ENCODE assay signal across 9 mouse cellular contexts in genomic region chr2:120268635-120269034, GRCm38 (mm10). TPM values are rescaled to one million over a fixed set of nuclear protein-coding genes. Genes with fewer than 3 reads are reported as not detected.
DNase-seq lines count a peak whose midpoint lies in the region; ATAC-seq and TF ChIP-seq lines count a peak whose summit lies in the region.
"Had no signal": no experiment of that assay in that cellular context is flagged by ENCODE, and none has a peak within 500 bp of the region (broad histone marks: within the 10 kb centered on the region; RNA-seq: fewer than 3 reads in every experiment).

No protein-coding gene starts in this region.

- peak overlapping the region; percentile 53 for H3K4me2 ChIP-seq in heart, embryonic 11.5 days
- H3K4me2 ChIP-seq in embryonic facial prominence, embryonic 14.5 days (ENCODE audit: low read depth, low read length), result peak overlapping the region; percentile 23
- H3K4me2 ChIP-seq: liver, embryonic 13.5 days had no signal

- no peaks in the 10 kb centered on the region; the same call in 1 of the 2 replicates for H3K4me1 ChIP-seq in heart, embryonic 11.5 days (ENCODE audit: control insufficient read depth, insufficient read depth, low read length)
- H3K4me1 ChIP-seq in E14TG2a.4 (replicated peaks; ENCODE audit: low read depth, low read length), result peaks cover 20% of the 10 kb centered on the region
- H3K4me1 ChIP-seq in embryonic facial prominence, embryonic 14.5 days (ENCODE audit: control insufficient read depth, insufficient read depth, low read length), result no peaks in the 10 kb centered on the region
- H3K4me1 ChIP-seq: liver, embryonic 13.5 days had no signal

- peaks cover 18% of the 10 kb centered on the region for H3K27me3 ChIP-seq in heart, embryonic 11.5 days (ENCODE audit: control insufficient read depth, insufficient read depth, low read length)
- peaks cover 30% of the 10 kb centered on the region for H3K27me3 ChIP-seq in E14TG2a.4 (ENCODE audit: insufficient read depth, low read length)
- no peaks in the 10 kb centered on the region for H3K27me3 ChIP-seq in embryonic facial prominence, embryonic 14.5 days (replicated peaks; ENCODE audit: control insufficient read depth, insufficient read depth, low read length)

- H3K4me3 ChIP-seq in heart, embryonic 11.5 days (ENCODE audit: low read depth, low read length), result 0 out of 2 replicates have a peak overlapping the region, but pooled peaks have one; percentile 5
- H3K4me3 ChIP-seq in E14TG2a.4 (replicated peaks; ENCODE audit: low read length), result peak overlapping the region; percentile 57
- no peak overlapping the region for H3K4me3 ChIP-seq in embryonic facial prominence, embryonic 14.5 days (ENCODE audit: low read depth, low read length)
- H3K4me3 ChIP-seq: liver, embryonic 13.5 days had no signal

- H3K36me3 ChIP-seq in heart, embryonic 11.5 days (ENCODE audit: control insufficient read depth, insufficient read depth, low read length), result no peaks in the 10 kb centered on the region
- no peaks in the 10 kb centered on the region for H3K36me3 ChIP-seq in E14TG2a.4 (ENCODE audit: insufficient read depth, low read length)
- no peaks in the 10 kb centered on the region for H3K36me3 ChIP-seq in embryonic facial prominence, embryonic 14.5 days (ENCODE audit: control insufficient read depth, insufficient read depth, low read length)
- H3K36me3 ChIP-seq: liver, embryonic 13.5 days had no signal

- no peak overlapping the region for H3K27ac ChIP-seq in heart, embryonic 11.5 days (ENCODE audit: low read depth, low read length)
- no peak overlapping the region for H3K27ac ChIP-seq in embryonic facial prominence, embryonic 14.5 days (replicated peaks; ENCODE audit: low read depth, low read length)
- H3K27ac ChIP-seq: liver, embryonic 13.5 days had no signal

- H3K9ac ChIP-seq in heart, embryonic 11.5 days (ENCODE audit: low read depth, low read length), result peak overlapping the region; percentile 43; the same call in 1 of the 2 replicates
- no peak overlapping the region for H3K9ac ChIP-seq in embryonic facial prominence, embryonic 14.5 days (ENCODE audit: low read depth, low read length)
- H3K9ac ChIP-seq: liver, embryonic 13.5 days had no signal

- WGBS in heart, embryonic 11.5 days (ENCODE audit: insufficient replicate concordance), result under 1% methylated on average over 9 of the region's 9 CpGs
- WGBS in embryonic facial prominence, embryonic 14.5 days, result 4% methylated on average over 9 of the region's 9 CpGs

- H3K9me3 ChIP-seq in heart, embryonic 11.5 days (replicated peaks; ENCODE audit: control insufficient read depth, low read length), result no peaks in the 10 kb centered on the region
- no peaks in the 10 kb centered on the region for H3K9me3 ChIP-seq in E14TG2a.4 (ENCODE audit: low read length)
- H3K9me3 ChIP-seq in embryonic facial prominence, embryonic 14.5 days (ENCODE audit: control insufficient read depth, low read length), result 0 out of 2 replicates have a peak, but pooled peaks cover 3% of the 10 kb centered on the region
- H3K9me3 ChIP-seq: liver, embryonic 13.5 days had no signal

- no peak for DNase-seq in heart, adult 18-20 months
- DNase-seq in embryonic facial prominence, embryonic 14.5 days (ENCODE audit: low spot score), result no peak
- DNase-seq in yolk sac, embryonic 10.5 days (ENCODE audit: low spot score), result no peak
- DNase-seq in adrenal gland, postnatal 25 days, result no peak
- DNase-seq in ovary, postnatal 10 days (ENCODE audit: low spot score), result no peak
- DNase-seq: liver, embryonic 13.5 days had no signal

- ATAC-seq in heart, embryonic 11.5 days (replicated peaks; ENCODE audit: insufficient number of reproducible peaks, low FRiP score, low TSS enrichment), result 0 out of 2 replicates have a peak, but pooled peaks have one; percentile 22
- peak; percentile 71; the same call in 1 of the 2 replicates for ATAC-seq in embryonic facial prominence, embryonic 14.5 days (ENCODE audit: low read depth)
- peak; percentile 94 for ATAC-seq in megakaryocyte-erythroid progenitor cell, adult 5-6 weeks (replicated peaks; ENCODE audit: low FRiP score, low TSS enrichment, poor library complexity, severe bottlenecking)

- peak; percentile 16; the same call in 1 of the 2 replicates for TF ChIP-seq CTCF in E14TG2a.4 (conservative IDR thresholded peaks at IDR 0.05; ENCODE audit: low read length)

RNA-seq across cellular contexts. Expression of gene Pla2g4d, which starts 20.4 kb away (rescaled TPM):
- not detected in 2 replicates for polyA plus RNA-seq in heart, embryonic 11.5 days (2014; fragmentation: Nextera tagmentation; extraction: Ambion mirVana)
- total RNA-seq in heart, adult 18-20 months (2021), result not detected
- 0.07 and 0.15 TPM in 2 replicates for polyA plus RNA-seq in embryonic facial prominence, embryonic 14.5 days (2014; fragmentation: Nextera tagmentation; extraction: Ambion mirVana)
- total RNA-seq in megakaryocyte-erythroid progenitor cell, adult 5-6 weeks (2014; fragmentation: Nextera tagmentation), result not detected in 2 replicates
- not detected in 2 replicates for total RNA-seq in megakaryocyte-erythroid progenitor cell, adult 5-6 weeks (2017)
- total RNA-seq in adrenal gland, postnatal 25 days (2021), result 0.21 TPM in 1 of 2 replicates, not detected in the other
- polyA plus RNA-seq: liver, embryonic 13.5 days had no signal

RNA-seq across cellular contexts. Expression of gene Pla2g4e, which starts 23.5 kb away (rescaled TPM):
- polyA plus RNA-seq in heart, embryonic 11.5 days (2014; fragmentation: Nextera tagmentation; extraction: Ambion mirVana), result 0.49 and 0.62 TPM in 2 replicates
- 1 to 10 TPM; 2.9 to 3.4 TPM for total RNA-seq in heart, adult 18-20 months (2021)
- 0.71 and 0.77 TPM in 2 replicates for polyA plus RNA-seq in embryonic facial prominence, embryonic 14.5 days (2014; fragmentation: Nextera tagmentation; extraction: Ambion mirVana)
- total RNA-seq in megakaryocyte-erythroid progenitor cell, adult 5-6 weeks (2014; fragmentation: Nextera tagmentation), result not detected in 2 replicates
- total RNA-seq in megakaryocyte-erythroid progenitor cell, adult 5-6 weeks (2017), result not detected in 2 replicates
- total RNA-seq in adrenal gland, postnatal 25 days (2021), result 0.33 and 0.36 TPM in 2 replicates
- polyA plus RNA-seq: liver, embryonic 13.5 days had no signal

RNA-seq across cellular contexts. Expression of gene Pla2g4f, which starts 45.3 kb away (rescaled TPM):
- polyA plus RNA-seq in heart, embryonic 11.5 days (2014; fragmentation: Nextera tagmentation; extraction: Ambion mirVana), result not detected in 2 replicates
- total RNA-seq in heart, adult 18-20 months (2021), result under 1 TPM in 1 of 2 experiments, not detected in 1; 0.10 TPM
- 1.7 and 2.5 TPM in 2 replicates for polyA plus RNA-seq in embryonic facial prominence, embryonic 14.5 days (2014; fragmentation: Nextera tagmentation; extraction: Ambion mirVana)
- not detected in 2 replicates for total RNA-seq in megakaryocyte-erythroid progenitor cell, adult 5-6 weeks (2014; fragmentation: Nextera tagmentation)
- not detected in 2 replicates for total RNA-seq in megakaryocyte-erythroid progenitor cell, adult 5-6 weeks (2017)
- total RNA-seq in adrenal gland, postnatal 25 days (2021), result not detected in 2 replicates
- polyA plus RNA-seq: liver, embryonic 13.5 days had no signal

Comparison
In these comparisons a context has a peak if more than half of its experiments do, and no peak if none do; other contexts are left out.
1. ATAC-seq: peak in every context shown above with its lines; median percentile 94 in megakaryocyte-erythroid progenitor cell, adult 5-6 weeks; 71 in embryonic facial prominence, embryonic 14.5 days; 22 in heart, embryonic 11.5 days.